Mouse (Mus musculus) megakaryocyte, embryonic 14.5 days (primary cell): Measurements from ENCODE around the gene Cpm.

Experiments used
- FLI1 ChIP-seq: IDR thresholded peaks from 2 replicates; pipeline ENCODE4 v1.6.1; 2012; ENCODE audit warnings: low read length, inconsistent platforms, mixed read lengths
- GATA1 ChIP-seq: IDR thresholded peaks from 3 replicates; pipeline ENCODE4 v1.6.1; 2012; ENCODE audit warnings: mixed read lengths, low read length, inconsistent platforms, borderline replicate concordance

- TF ChIP-seq GATA1 = no peak
- TF ChIP-seq FLI1 = no peak
Observed at GRCm38 (mm10) chr10:117687018-117687417, 57.7 kb downstream of the Cpm start.
